Mouse (Mus musculus) stomach, embryonic 16.5 days (tissue): ENCODE measurements around the gene Gmcl1. TPM values are rescaled to one million over a fixed set of nuclear protein-coding genes. Genes with fewer than 3 reads are reported as not detected.

Experiments
- ATAC-seq: fragments of 200-750 bp; cut with Nextera tagmentation; 2 replicates; pipeline ENCODE4 v1.8.0; 2017; ENCODE audit warnings: moderate number of reproducible peaks, moderate TSS enrichment; ENCODE audit not compliant: insufficient read depth, low FRiP score
- H3K27ac ChIP-seq: fragments of 300-500 bp; sonication (generic); 2 replicates; pipeline ENCODE4 v1.5.1; 2014; ENCODE audit warnings: low read length
- H3K27me3 ChIP-seq: fragments of 300-500 bp; sonication (generic); 2 replicates; pipeline ENCODE4 v1.6.1; 2014; ENCODE audit warnings: low read length, control low read depth, mixed read lengths; ENCODE audit not compliant: control insufficient read depth, insufficient read depth
- H3K36me3 ChIP-seq: fragments of 300-500 bp; sonication (generic); 2 replicates; pipeline ENCODE4 v1.6.1; 2014; ENCODE audit warnings: low read length; ENCODE audit not compliant: control insufficient read depth, insufficient read depth
- H3K4me1 ChIP-seq: fragments of 300-500 bp; sonication (generic); 2 replicates; pipeline ENCODE4 v1.6.1; 2014; ENCODE audit warnings: low read length, control low read depth, mixed read lengths; ENCODE audit not compliant: control insufficient read depth, insufficient read depth
- H3K4me2 ChIP-seq: fragments of 300-500 bp; sonication (generic); 2 replicates; pipeline ENCODE4 v1.6.1; 2014; ENCODE audit warnings: low read depth, low read length, mixed read lengths
- H3K4me3 ChIP-seq: fragments of 300-500 bp; sonication (generic); replicated peaks from 2 replicates; pipeline ENCODE4 v1.5.1; 2014; ENCODE audit warnings: mild to moderate bottlenecking, low read length
- H3K9ac ChIP-seq: fragments of 300-500 bp; sonication (generic); 2 replicates; pipeline ENCODE4 v1.6.1; 2014; ENCODE audit warnings: low read length
- H3K9me3 ChIP-seq: fragments of 300-500 bp; sonication (generic); replicated peaks from 2 replicates; pipeline ENCODE4 v1.6.1; 2016; ENCODE audit warnings: low read length, control low read depth; ENCODE audit not compliant: control insufficient read depth
- WGBS: fragments of 180-500 bp; shearing (Covaris S2); extraction: QIAGEN DNeasy Blood & Tissue Kit; methylation state at CpG from one replicate; pipeline ENCODE4 v1.1.7; 2014; 5-methylcytosine and 5-hydroxymethylcytosine counted together
- polyA plus RNA-seq: library from polyadenylated mRNA; unstranded; fragments of >200 nt; fragmentation: Nextera tagmentation; extraction: Ambion mirVana; gene quantifications from 2 replicates; pipeline ENCODE4 v1.2.1, GENCODE M21; 2015

Gene Gmcl1
- polyA plus RNA-seq, 1 experiment from 2014 or later, result 20.4 TPM

- Histone ChIP-seq H3K9ac (no peak overlapping the region), H3K4me2 (no peak overlapping the region), H3K4me1 (no peaks in the 10 kb centered on the region), H3K9me3 (no peaks in the 10 kb centered on the region), H3K36me3 (peaks cover 15% of the 10 kb centered on the region), H3K27me3 (no peaks in the 10 kb centered on the region), H3K27ac (no peak overlapping the region), H3K4me3 (no peak overlapping the region)
- peak; percentile 25; the same call in 1 of the 2 replicates for ATAC-seq
- 77% methylated on average over 9 of the region's 9 CpGs for WGBS
These were observed 78.8 kb downstream of the Gmcl1 start for GRCm38 (mm10) chr6:86654270-86654916.

- Histone ChIP-seq H3K4me3 (no peak overlapping the region), H3K27me3 (no peaks in the 10 kb centered on the region), H3K36me3 (peaks cover 15% of the 10 kb centered on the region), H3K4me1 (no peaks in the 10 kb centered on the region), H3K27ac (no peak overlapping the region), H3K9me3 (no peaks in the 10 kb centered on the region), H3K9ac (no peak overlapping the region), H3K4me2 (no peak overlapping the region)
- WGBS, result 88% methylated on average over 6 of the region's 6 CpGs
- no peak for ATAC-seq
These were observed 80.2 kb downstream of the Gmcl1 start for GRCm38 (mm10) chr6:86653026-86653425.

GRCm38 (mm10) chr6:86646143-86646542 is 87.0 kb downstream of the Gmcl1 start:
- ATAC-seq, result no peak
- H3K9ac ChIP-seq, result no peak overlapping the region
- H3K9me3 ChIP-seq, result no peaks in the 10 kb centered on the region
- no peak overlapping the region for H3K4me2 ChIP-seq
- 62% methylated on average over 7 of the region's 7 CpGs for WGBS
- no peaks in the 10 kb centered on the region for H3K27me3 ChIP-seq
- no peak overlapping the region for H3K27ac ChIP-seq
- H3K36me3 ChIP-seq, result peaks cover 10% of the 10 kb centered on the region; the same call in 1 of the 2 replicates
- H3K4me1 ChIP-seq, result no peaks in the 10 kb centered on the region
- H3K4me3 ChIP-seq, result no peak overlapping the region

GRCm38 (mm10) chr6:86645551-86645950 is 87.6 kb downstream of the Gmcl1 start:
- no peaks in the 10 kb centered on the region for H3K27me3 ChIP-seq
- no peak overlapping the region for H3K4me3 ChIP-seq
- H3K36me3 ChIP-seq, result peaks cover 4% of the 10 kb centered on the region; the same call in 1 of the 2 replicates
- WGBS, result 71% methylated on average over 4 of the region's 4 CpGs
- H3K9me3 ChIP-seq, result no peaks in the 10 kb centered on the region
- H3K27ac ChIP-seq, result no peak overlapping the region
- no peak for ATAC-seq
- peaks cover 2% of the 10 kb centered on the region; the same call in 1 of the 2 replicates for H3K4me1 ChIP-seq
- no peak overlapping the region for H3K4me2 ChIP-seq
- H3K9ac ChIP-seq, result no peak overlapping the region

GRCm38 (mm10) chr6:86644775-86645400 is 88.3 kb downstream of the Gmcl1 start:
- H3K4me1 ChIP-seq, result peaks cover 2% of the 10 kb centered on the region; the same call in 1 of the 2 replicates
- no peaks in the 10 kb centered on the region for H3K36me3 ChIP-seq
- H3K4me2 ChIP-seq, result no peak overlapping the region
- ATAC-seq, result no peak
- H3K9me3 ChIP-seq, result no peaks in the 10 kb centered on the region
- H3K4me3 ChIP-seq, result no peak overlapping the region
- no peak overlapping the region for H3K27ac ChIP-seq
- H3K27me3 ChIP-seq, result no peaks in the 10 kb centered on the region
- no peak overlapping the region for H3K9ac ChIP-seq
- WGBS, result 80% methylated on average over 3 of the region's 3 CpGs

Other genes with a start within 250 kb of the Gmcl1 start
- gene Pcbp1, start 207.1 kb downstream of the Gmcl1 start, polyA plus RNA-seq, result 177 and 197 TPM in 2 replicates
- gene Asprv1, start 105.2 kb downstream of the Gmcl1 start, polyA plus RNA-seq, result 360 and 682 TPM in 2 replicates
- gene Mxd1, start 64.2 kb downstream of the Gmcl1 start, polyA plus RNA-seq, result 21.5 and 30.5 TPM in 2 replicates
- gene Snrnp27, start 48.9 kb downstream of the Gmcl1 start, polyA plus RNA-seq, result 87.3 and 107 TPM in 2 replicates
- gene Anxa4, start 60.2 kb upstream of the Gmcl1 start, polyA plus RNA-seq, result 146 and 153 TPM in 2 replicates
- 9.1 and 13.7 TPM in 2 replicates for gene Aak1, start 116.1 kb upstream of the Gmcl1 start, polyA plus RNA-seq